Mouse (Mus musculus) forebrain, embryonic 10.5 days (tissue): ENCODE results near the gene Med13. TPM values are rescaled to one million over a fixed set of nuclear protein-coding genes. Genes with fewer than 3 reads are reported as not detected.

Experiments used
- DNase-seq: peaks from one replicate; pipeline ENCODE4 v3.0.0-alpha.2; 2017; ENCODE audit warnings: low spot score; ENCODE audit errors: extremely low spot score
- H3K27ac ChIP-seq: fragments of 300-500 bp; sonication (generic); 2 replicates; pipeline ENCODE4 v1.5.1; 2016; ENCODE audit warnings: mild to moderate bottlenecking
- H3K27me3 ChIP-seq: fragments of 300-500 bp; sonication (generic); 2 replicates; pipeline ENCODE4 v1.6.1; 2016; ENCODE audit warnings: mild to moderate bottlenecking; ENCODE audit not compliant: poor library complexity, severe bottlenecking
- H3K36me3 ChIP-seq: fragments of 300-500 bp; sonication (generic); replicated peaks from 2 replicates; pipeline ENCODE4 v1.6.1; 2016; ENCODE audit warnings: mild to moderate bottlenecking, moderate library complexity
- H3K4me1 ChIP-seq: fragments of 300-500 bp; sonication (generic); 2 replicates; pipeline ENCODE4 v1.6.1; 2016
- H3K4me3 ChIP-seq: fragments of 300-500 bp; sonication (generic); 2 replicates; pipeline ENCODE4 v1.5.1; 2016; ENCODE audit warnings: mild to moderate bottlenecking, moderate library complexity
- H3K9me3 ChIP-seq: fragments of 300-500 bp; sonication (generic); 2 replicates; pipeline ENCODE4 v1.6.1; 2016; ENCODE audit warnings: mild to moderate bottlenecking, moderate library complexity
- WGBS: fragments of 180-500 bp; shearing (Covaris S2); methylation state at CpG from one replicate; pipeline ENCODE4 v1.1.7; 2016; 5-methylcytosine and 5-hydroxymethylcytosine counted together
- polyA plus RNA-seq: library from polyadenylated mRNA; unstranded; fragments of >200 nt; fragmentation: Nextera tagmentation; extraction: Ambion mirVana; gene quantifications from 2 replicates; pipeline ENCODE4 v1.2.1, GENCODE M21; 2016

Med13 gene
- polyA plus RNA-seq, 1 experiment from 2014 or later, result 7.5 TPM

DNA sequence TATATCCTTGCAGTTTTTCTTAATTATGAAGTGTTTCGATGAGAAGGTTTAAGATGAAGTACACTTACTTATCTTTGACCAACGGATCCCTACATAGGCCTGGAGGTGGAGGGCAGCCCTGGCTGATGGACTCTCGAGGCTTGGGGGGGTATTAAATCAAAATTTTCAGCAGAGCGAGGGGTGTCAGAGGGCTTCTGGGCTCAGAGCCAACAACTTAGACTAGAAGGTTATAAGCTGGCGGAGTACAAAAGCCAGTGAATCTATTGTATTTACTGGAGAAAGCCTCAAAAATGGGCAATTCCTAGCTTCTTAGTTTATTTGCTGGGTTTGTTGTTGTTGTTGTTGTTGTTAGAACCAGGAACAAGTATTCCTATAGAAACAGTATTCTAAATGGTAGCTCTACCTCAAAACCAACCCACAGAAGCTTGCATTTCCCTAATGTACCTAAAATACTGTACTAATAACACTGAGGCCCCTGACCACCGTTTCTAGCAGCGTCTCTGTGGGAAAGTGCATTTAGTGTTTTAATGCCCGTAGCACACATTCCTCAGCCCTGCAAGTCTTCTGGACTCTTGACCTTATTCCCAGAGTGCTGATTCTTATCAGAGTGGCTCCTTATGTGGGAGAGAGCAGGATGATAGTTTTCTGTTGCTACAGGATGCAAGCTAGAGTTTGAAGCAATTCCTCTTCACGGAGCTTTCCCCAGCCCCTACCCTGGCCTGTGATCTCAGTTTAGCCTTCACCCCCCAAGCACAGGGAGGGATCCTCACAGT is 29.9 kb upstream of the Med13 start:
- Histone ChIP-seq H3K27ac (no peak overlapping the region), H3K36me3 (no peaks in the 10 kb centered on the region), H3K27me3 (no peaks in the 10 kb centered on the region), H3K9me3 (no peaks in the 10 kb centered on the region), H3K4me1 (no peaks in the 10 kb centered on the region), H3K4me3 (no peak overlapping the region)
- DNase-seq, result no peak
- WGBS, result 80% methylated on average over 9 of the region's 9 CpGs

- Histone ChIP-seq H3K36me3 (no peaks in the 10 kb centered on the region), H3K4me3 (no peak overlapping the region), H3K9me3 (no peaks in the 10 kb centered on the region), H3K27ac (no peak overlapping the region), H3K4me1 (no peaks in the 10 kb centered on the region), H3K27me3 (no peaks in the 10 kb centered on the region)
- 86% methylated on average over 10 of the region's 10 CpGs for WGBS
- DNase-seq, result no peak
Measured at GRCm38 (mm10) chr11:86386576-86386975, 29.2 kb upstream of the Med13 start.

GRCm38 (mm10) chr11:86385710-86386282 is 28.4 kb upstream of the Med13 start:
- Histone ChIP-seq H3K4me3 (no peak overlapping the region), H3K9me3 (no peaks in the 10 kb centered on the region), H3K27me3 (no peaks in the 10 kb centered on the region), H3K4me1 (no peaks in the 10 kb centered on the region), H3K36me3 (no peaks in the 10 kb centered on the region), H3K27ac (no peak overlapping the region)
- WGBS, result 90% methylated on average over 11 of the region's 11 CpGs
- no peak for DNase-seq

DNA sequence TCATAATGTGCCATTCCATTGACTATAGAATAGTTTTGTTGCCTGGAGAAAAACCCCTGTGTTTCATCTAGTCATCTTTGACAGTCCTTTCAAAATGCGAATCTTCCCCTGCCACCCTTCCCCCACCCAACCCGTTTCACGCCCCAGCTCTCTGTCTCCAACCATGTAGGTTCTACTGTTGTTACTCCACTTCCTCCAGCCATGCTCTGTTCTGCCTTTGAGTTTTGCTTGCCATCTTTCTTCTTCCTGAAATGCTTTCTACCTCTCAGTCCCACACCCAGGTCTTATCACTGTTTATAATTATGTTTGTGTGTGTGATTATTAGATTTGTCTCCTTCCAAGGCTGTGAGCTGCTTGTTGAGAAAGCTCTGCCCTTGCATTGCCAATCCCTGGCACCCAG is 26.7 kb upstream of the Med13 start:
- Histone ChIP-seq H3K4me1 (no peaks in the 10 kb centered on the region), H3K4me3 (no peak overlapping the region), H3K9me3 (no peaks in the 10 kb centered on the region), H3K36me3 (no peaks in the 10 kb centered on the region), H3K27ac (no peak overlapping the region), H3K27me3 (no peaks in the 10 kb centered on the region)
- 89% methylated on average over 3 of the region's 3 CpGs for WGBS
- DNase-seq, result no peak

- Histone ChIP-seq H3K27ac (no peak overlapping the region), H3K27me3 (no peaks in the 10 kb centered on the region), H3K9me3 (no peaks in the 10 kb centered on the region), H3K4me3 (no peak overlapping the region), H3K36me3 (no peaks in the 10 kb centered on the region), H3K4me1 (no peaks in the 10 kb centered on the region)
- 94% methylated on average over 10 of the region's 10 CpGs for WGBS
- no peak for DNase-seq
Measured at GRCm38 (mm10) chr11:86382520-86383157, 25.2 kb upstream of the Med13 start.

- no peak overlapping the region for H3K27ac ChIP-seq
- no peak for DNase-seq
- H3K9me3 ChIP-seq, result no peaks in the 10 kb centered on the region
- H3K4me1 ChIP-seq, result no peaks in the 10 kb centered on the region
- H3K27me3 ChIP-seq, result no peaks in the 10 kb centered on the region
- H3K4me3 ChIP-seq, result no peak overlapping the region
- 78% methylated on average over 5 of the region's 5 CpGs for WGBS
- no peaks in the 10 kb centered on the region for H3K36me3 ChIP-seq
Measured at GRCm38 (mm10) chr11:86381478-86382091, 24.2 kb upstream of the Med13 start.

GRCm38 (mm10) chr11:86380521-86381238 is 23.3 kb upstream of the Med13 start:
- H3K36me3 ChIP-seq, result no peaks in the 10 kb centered on the region
- H3K27ac ChIP-seq, result no peak overlapping the region
- H3K9me3 ChIP-seq, result no peaks in the 10 kb centered on the region
- DNase-seq, result no peak
- H3K4me3 ChIP-seq, result no peak overlapping the region
- H3K4me1 ChIP-seq, result no peaks in the 10 kb centered on the region
- 88% methylated on average over 12 of the region's 12 CpGs for WGBS
- no peaks in the 10 kb centered on the region for H3K27me3 ChIP-seq

GRCm38 (mm10) chr11:86378981-86379380 is 21.6 kb upstream of the Med13 start:
- H3K4me3 ChIP-seq, result no peak overlapping the region
- H3K27me3 ChIP-seq, result no peaks in the 10 kb centered on the region
- no peak overlapping the region; the same call in 1 of the 2 replicates for H3K27ac ChIP-seq
- no peaks in the 10 kb centered on the region for H3K36me3 ChIP-seq
- no peak for DNase-seq
- WGBS, result 65% methylated on average over 4 of the region's 4 CpGs
- H3K4me1 ChIP-seq, result no peaks in the 10 kb centered on the region
- H3K9me3 ChIP-seq, result no peaks in the 10 kb centered on the region

GRCm38 (mm10) chr11:86377841-86378240 is 20.4 kb upstream of the Med13 start:
- no peaks in the 10 kb centered on the region for H3K9me3 ChIP-seq
- no peaks in the 10 kb centered on the region for H3K4me1 ChIP-seq
- H3K27ac ChIP-seq, result no peak overlapping the region
- no peaks in the 10 kb centered on the region for H3K36me3 ChIP-seq
- no peak for DNase-seq
- no peak overlapping the region for H3K4me3 ChIP-seq
- no peaks in the 10 kb centered on the region for H3K27me3 ChIP-seq
- WGBS, result 90% methylated on average over 5 of the region's 5 CpGs

DNA sequence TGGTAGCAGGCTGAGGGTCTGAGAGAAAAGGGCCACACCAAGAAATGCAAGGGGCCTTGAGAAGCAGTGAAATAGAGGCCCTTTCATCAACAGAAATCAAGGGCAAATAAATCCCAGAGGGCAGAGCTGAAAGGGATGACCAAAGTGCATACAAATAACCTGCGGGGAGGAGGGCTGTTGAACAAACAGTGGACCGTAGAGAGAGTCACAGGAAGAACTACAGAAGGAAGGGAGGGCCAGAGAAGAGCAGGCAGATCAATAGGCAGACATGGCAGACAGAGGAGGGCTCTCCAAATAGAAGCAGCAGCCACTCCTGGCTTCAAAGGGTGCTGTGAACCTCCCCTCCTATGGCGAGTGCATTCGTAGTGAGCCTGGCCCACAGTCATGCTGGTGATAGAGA is 19.3 kb upstream of the Med13 start:
- WGBS, result 81% methylated on average over 4 of the region's 4 CpGs

DNA sequence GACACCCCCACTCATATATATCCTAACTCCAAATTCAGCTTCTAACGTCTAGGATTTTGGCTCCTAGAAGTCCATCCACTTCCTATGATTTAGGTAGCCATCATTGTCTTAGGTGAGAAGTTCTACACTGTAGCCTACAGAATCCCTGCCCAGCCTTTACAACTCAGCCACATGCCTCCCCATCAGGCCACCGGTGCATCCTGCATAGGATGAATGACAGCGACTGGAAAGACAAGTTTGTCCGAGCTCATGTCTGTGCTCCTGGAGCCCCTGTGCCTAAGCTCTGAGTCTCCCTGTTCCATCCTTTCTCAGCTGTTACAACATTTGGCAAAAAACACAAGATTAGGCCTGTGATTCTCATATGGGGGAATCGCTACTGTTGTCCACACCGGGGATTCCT is 17.7 kb upstream of the Med13 start:
- H3K27me3 ChIP-seq, result no peaks in the 10 kb centered on the region
- H3K4me3 ChIP-seq, result no peak overlapping the region
- H3K9me3 ChIP-seq, result no peaks in the 10 kb centered on the region
- DNase-seq, result no peak
- H3K27ac ChIP-seq, result no peak overlapping the region
- H3K4me1 ChIP-seq, result no peaks in the 10 kb centered on the region
- no peaks in the 10 kb centered on the region for H3K36me3 ChIP-seq
- WGBS, result 86% methylated on average over 6 of the region's 6 CpGs

More for the DNA sequence above, 19.3 kb upstream of the Med13 start:
- H3K4me3 ChIP-seq, result no peak overlapping the region
- H3K4me1 ChIP-seq, result no peaks in the 10 kb centered on the region
- H3K9me3 ChIP-seq, result no peaks in the 10 kb centered on the region
- no peaks in the 10 kb centered on the region for H3K36me3 ChIP-seq
- DNase-seq, result no peak
- H3K27ac ChIP-seq, result no peak overlapping the region
- H3K27me3 ChIP-seq, result no peaks in the 10 kb centered on the region

DNA sequence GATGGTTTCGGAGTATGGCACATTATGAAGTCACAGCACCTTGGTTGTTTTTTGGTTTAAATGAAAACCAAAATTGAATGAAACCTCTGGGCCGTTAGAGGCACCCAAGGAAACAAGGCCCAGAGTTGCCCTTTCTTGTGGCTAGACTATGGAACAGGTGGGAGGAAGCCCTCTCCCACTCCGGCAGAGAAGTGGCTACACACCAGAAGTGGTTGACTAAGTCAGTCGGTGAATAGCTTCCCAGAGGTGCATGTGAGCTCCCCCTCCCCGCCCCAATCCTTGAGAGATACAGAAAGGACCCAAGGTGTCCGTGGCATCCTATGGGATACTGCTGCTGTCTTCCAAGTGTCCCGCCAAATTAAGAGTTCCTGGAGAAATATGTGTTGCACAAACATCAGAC is 13.9 kb upstream of the Med13 start:
- no peak for DNase-seq
- 75% methylated on average over 7 of the region's 7 CpGs for WGBS

More for the DNA sequence above, 13.9 kb upstream of the Med13 start:
- H3K9me3 ChIP-seq, result no peaks in the 10 kb centered on the region
- H3K27me3 ChIP-seq, result no peaks in the 10 kb centered on the region
- H3K27ac ChIP-seq, result no peak overlapping the region
- H3K4me3 ChIP-seq, result no peak overlapping the region
- no peaks in the 10 kb centered on the region for H3K4me1 ChIP-seq
- H3K36me3 ChIP-seq, result no peaks in the 10 kb centered on the region
